Mouse (Mus musculus) thymus, postnatal 4 days (tissue): ENCODE results near the gene Olfr1423.
"Not testable (repeated sequence)": the region's sequence is repeated elsewhere in the genome, so short reads cannot be mapped to it uniquely, and the experiment has no call there.

Experiments
- DNase-seq: peaks from one replicate; pipeline ENCODE4 v3.0.0; 2021

The Olfr1423 gene

GRCm38 (mm10) chr19:12006361-12006947, 34.7 kb downstream of the Olfr1423 start:
- DNase-seq: peak; percentile 66

GRCm38 (mm10) chr19:12005376-12006360, 35.4 kb downstream of the Olfr1423 start:
- peak; percentile 87 for DNase-seq

- no peak for DNase-seq
Measured at GRCm38 (mm10) chr19:12004216-12005008, 36.7 kb downstream of the Olfr1423 start.

GRCm38 (mm10) chr19:12003568-12003967, 37.5 kb downstream of the Olfr1423 start:
- DNase-seq: no peak

GRCm38 (mm10) chr19:12002791-12003190, 38.3 kb downstream of the Olfr1423 start:
- DNase-seq: no peak

- peak; percentile 81 for DNase-seq
Measured at GRCm38 (mm10) chr19:12002125-12002524, 39.0 kb downstream of the Olfr1423 start.

- DNase-seq: no peak
Measured at GRCm38 (mm10) chr19:12001686-12002085, 39.4 kb downstream of the Olfr1423 start.

GRCm38 (mm10) chr19:11995722-11996448, 45.2 kb downstream of the Olfr1423 start:
- no peak for DNase-seq

GRCm38 (mm10) chr19:11994703-11995431, 46.2 kb downstream of the Olfr1423 start:
- no peak for DNase-seq

GRCm38 (mm10) chr19:11992441-11993029, 48.6 kb downstream of the Olfr1423 start:
- no peak for DNase-seq

- no peak for DNase-seq
Measured at GRCm38 (mm10) chr19:11992034-11992433, 49.1 kb downstream of the Olfr1423 start.

GRCm38 (mm10) chr19:11989334-11989733, 51.8 kb downstream of the Olfr1423 start:
- no peak for DNase-seq

- no peak for DNase-seq
Measured at GRCm38 (mm10) chr19:11987841-11988240, 53.3 kb downstream of the Olfr1423 start.

- not testable (repeated sequence) for DNase-seq
Measured at GRCm38 (mm10) chr19:11984614-11985013, 56.5 kb downstream of the Olfr1423 start.
